Mouse (Mus musculus): ENCODE measurements around the gene Gm28048.
A peak's percentile ranks its signal among the peaks of the same experiment; 100 is the strongest.

The Gm28048 gene

DNA sequence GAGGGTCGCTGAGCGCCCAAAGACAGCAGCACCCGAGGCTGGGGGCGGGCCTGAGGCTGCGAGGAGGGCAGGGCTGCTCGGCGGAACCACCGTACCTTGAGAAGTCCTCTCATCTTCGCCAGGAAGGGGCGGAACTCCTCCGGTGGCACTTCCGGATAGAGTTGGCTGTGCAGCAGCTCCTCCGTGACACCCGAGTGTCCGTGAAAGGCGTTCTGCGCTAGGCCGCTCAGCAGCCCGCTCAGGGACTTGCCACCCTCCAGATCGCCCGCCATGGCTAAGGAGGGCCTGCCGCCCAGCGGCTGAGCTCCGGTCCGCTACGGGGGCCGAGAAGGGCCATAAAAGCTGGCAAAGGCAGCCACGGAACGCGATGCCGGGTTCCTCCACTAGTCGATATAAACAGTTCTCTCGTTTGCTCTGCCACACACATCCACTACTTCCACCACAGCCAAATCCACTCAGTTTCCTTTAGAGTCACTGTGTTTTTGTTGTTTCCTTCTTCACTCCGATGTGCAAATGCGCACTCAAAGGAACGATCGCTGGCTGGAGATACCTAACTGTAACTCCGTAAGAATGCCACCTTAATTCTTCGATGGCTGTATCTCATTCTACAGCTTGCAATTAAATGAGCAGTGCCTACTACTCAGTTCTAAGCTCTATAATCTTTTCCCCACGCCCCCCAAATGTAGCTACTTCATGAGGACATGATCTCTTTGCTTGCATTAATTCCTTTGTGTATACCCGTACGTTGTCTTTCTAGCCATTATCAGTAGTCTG lies at the start of gene Gm28048, which contains the start of gene Commd1:
TSS of gene Gm28048 (minus strand) at position 107 of the 774 bp plus-strand sequence.
TSS of gene Commd1 (minus strand) at position 399 of the 774 bp plus-strand sequence.
- DNase-seq (ENCODE audit: extremely low read depth, low read depth), result peak; percentile 88

GRCm38 (mm10) chr11:23029399-23029798 lies 47.5 kb upstream of the Gm28048 start:
- DNase-seq (ENCODE audit: extremely low read depth, low read depth), result no peak

GRCm38 (mm10) chr11:23028957-23029356 lies 47.1 kb upstream of the Gm28048 start:
- DNase-seq (ENCODE audit: extremely low read depth, low read depth), result no peak

DNA sequence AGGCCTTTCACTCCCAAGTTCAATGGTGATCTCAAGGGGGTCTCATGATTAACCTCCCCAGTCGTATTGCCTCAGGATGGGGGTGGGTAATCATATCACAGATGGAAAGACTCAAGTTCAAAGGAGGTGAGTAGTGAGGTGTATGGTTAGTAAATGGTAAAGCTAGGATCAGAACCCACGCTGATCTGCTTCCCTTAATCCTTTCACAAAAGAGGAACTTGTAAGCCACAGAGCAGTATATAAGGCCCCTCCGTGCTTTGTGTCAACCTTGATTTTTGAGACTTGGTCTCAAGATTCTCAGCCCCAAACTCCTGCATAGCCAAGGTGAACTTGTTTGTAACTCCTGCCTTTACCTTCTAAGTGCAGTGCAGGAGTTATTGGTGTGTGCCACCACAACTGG lies 42.3 kb upstream of the Gm28048 start:
- no peak for DNase-seq (ENCODE audit: extremely low read depth, low read depth)

GRCm38 (mm10) chr11:23023155-23023554 lies 41.3 kb upstream of the Gm28048 start:
- no peak for DNase-seq (ENCODE audit: extremely low read depth, low read depth)

GRCm38 (mm10) chr11:23020841-23021240 lies 39.0 kb upstream of the Gm28048 start:
- no peak for DNase-seq (ENCODE audit: extremely low read depth, low read depth)

- no peak for DNase-seq (ENCODE audit: extremely low read depth, low read depth)
These were observed 38.4 kb upstream of the Gm28048 start for GRCm38 (mm10) chr11:23020116-23020770.

DNA sequence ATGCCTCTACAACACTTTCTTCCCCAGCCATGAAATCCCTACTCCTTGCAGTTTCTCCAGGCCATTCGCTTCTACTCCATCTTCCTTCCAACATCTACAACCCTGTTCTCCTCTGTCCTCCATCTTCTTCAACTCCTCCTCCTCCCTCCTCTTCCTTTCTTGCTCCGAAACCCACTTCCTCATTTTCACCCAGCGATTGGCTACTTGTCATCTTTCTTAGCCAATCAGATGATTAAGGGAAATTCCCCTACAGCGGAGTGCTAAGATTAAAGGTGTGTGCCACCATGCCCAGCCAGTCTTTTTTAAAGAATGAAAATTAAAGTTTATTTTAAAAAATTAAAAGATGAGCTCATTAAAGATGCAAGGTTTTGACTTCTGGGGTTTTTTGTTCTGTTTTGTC lies 36.1 kb upstream of the Gm28048 start:
- DNase-seq (ENCODE audit: extremely low read depth, low read depth), result no peak

DNA sequence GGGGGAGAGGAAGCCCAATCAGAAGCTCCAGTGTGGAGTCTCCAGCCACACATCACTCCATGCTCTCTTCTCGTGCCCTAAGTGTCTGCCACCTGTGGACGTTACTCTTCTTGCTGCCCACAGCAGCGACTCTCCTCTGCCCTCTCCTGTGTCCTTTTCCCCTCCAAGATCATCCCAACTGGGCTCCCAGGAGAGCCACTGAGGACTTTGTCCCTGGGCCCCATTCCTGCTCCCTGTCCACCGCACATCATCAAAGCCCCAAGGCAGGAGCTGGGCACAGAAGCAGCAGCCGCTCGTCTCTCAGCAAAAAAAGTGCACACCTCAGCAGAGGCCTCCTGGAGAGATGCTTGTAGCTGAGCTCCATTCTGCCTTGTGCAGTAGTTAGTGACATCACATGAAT lies 33.1 kb upstream of the Gm28048 start:
- no peak for DNase-seq (ENCODE audit: extremely low read depth, low read depth)

GRCm38 (mm10) chr11:23013580-23014294 lies 31.8 kb upstream of the Gm28048 start:
- no peak for DNase-seq (ENCODE audit: extremely low read depth, low read depth)

DNA sequence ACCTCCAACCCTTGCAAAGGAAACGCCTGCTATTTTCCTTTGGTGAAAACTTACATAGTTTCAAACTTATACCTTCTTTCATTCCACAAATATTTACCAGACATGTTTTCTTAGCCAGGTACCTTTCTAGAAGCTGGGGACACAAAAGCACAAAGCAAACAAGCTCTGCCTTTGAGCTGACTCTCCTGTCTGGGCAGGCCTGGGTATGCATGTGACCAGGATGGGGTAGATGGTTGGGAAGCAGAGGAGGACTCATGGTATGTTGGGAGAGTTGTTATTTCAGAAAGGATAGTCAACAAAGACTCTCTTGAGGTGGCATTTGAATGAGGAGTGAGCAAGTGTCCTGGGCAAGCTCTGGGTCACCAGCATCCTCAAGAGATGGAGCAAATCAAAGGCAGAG lies 31.2 kb upstream of the Gm28048 start:
- no peak for DNase-seq (ENCODE audit: extremely low read depth, low read depth)

GRCm38 (mm10) chr11:23008824-23009200 lies 26.9 kb upstream of the Gm28048 start:
- no peak for DNase-seq (ENCODE audit: extremely low read depth, low read depth)

- peak; percentile 64 for DNase-seq (ENCODE audit: extremely low read depth, low read depth)
These were observed 26.4 kb upstream of the Gm28048 start for GRCm38 (mm10) chr11:23008181-23008823.

DNA sequence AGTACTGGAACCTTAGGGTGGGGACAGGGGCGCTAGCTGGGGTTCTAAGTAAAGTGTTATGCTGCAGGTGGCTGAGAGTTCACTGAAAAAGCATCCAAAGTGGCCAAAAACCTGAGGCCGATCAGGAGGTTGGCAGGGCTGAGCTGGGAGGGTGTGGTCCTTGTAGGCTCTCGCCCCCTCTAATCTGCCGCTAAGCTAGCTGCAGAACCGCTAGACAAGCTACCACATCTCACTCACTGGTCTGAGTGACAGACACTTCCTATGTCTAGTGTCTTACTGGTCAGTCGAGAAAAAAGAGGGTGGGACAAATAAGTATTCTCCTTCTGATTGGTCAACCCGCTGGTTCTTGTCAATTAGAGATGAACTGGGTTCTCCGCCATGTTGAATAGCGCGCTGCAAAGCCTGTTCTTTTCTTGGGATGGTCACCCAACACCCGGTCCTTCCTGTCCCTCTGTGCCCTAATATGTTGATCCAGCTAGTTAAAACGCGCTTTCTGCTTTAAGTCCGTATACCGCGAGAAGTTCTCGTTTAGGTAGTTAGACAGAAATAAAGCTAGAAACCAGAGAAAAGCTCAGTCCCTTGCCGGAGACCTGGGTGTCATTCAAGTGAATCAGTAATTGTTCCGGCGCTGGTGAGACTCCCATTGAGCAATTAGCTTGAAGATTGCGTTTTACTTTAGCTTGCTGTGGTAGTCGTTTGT lies 25.7 kb upstream of the Gm28048 start, which contains the start of gene Fam161a:
TSS of gene Fam161a (plus strand) at position 51 of the 700 bp plus-strand sequence.
- peak; percentile 97 for DNase-seq (ENCODE audit: extremely low read depth, low read depth)

GRCm38 (mm10) chr11:23007166-23007480 lies 25.2 kb upstream of the Gm28048 start:
- DNase-seq (ENCODE audit: extremely low read depth, low read depth), result no peak

GRCm38 (mm10) chr11:23005276-23005675 lies 23.4 kb upstream of the Gm28048 start:
- no peak for DNase-seq (ENCODE audit: extremely low read depth, low read depth)

- DNase-seq (ENCODE audit: extremely low read depth, low read depth), result no peak
These were observed 16.4 kb upstream of the Gm28048 start for GRCm38 (mm10) chr11:22998308-22998707.

DNA sequence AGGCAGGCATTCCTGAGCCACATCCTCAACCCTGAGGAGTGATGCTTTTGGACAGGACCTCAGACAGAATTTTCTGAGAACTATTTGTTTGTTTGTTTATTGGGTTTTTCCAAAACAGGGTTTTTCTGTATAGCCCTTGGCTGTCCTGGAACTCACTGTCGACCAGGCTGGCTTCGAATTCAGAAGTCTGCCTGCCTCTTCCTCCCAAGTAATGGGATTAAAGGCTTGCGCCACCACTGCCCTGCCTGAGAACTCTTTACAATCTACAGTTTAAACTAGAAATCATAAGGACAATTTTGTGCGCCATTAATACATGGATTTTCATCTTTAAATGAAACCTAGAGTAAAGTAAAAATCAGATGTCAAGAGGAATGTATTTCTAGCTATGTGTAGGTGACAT lies 13.6 kb upstream of the Gm28048 start:
- DNase-seq (ENCODE audit: extremely low read depth, low read depth), result no peak

- DNase-seq (ENCODE audit: extremely low read depth, low read depth), result no peak
These were observed 12.4 kb upstream of the Gm28048 start for GRCm38 (mm10) chr11:22994271-22994670.

DNA sequence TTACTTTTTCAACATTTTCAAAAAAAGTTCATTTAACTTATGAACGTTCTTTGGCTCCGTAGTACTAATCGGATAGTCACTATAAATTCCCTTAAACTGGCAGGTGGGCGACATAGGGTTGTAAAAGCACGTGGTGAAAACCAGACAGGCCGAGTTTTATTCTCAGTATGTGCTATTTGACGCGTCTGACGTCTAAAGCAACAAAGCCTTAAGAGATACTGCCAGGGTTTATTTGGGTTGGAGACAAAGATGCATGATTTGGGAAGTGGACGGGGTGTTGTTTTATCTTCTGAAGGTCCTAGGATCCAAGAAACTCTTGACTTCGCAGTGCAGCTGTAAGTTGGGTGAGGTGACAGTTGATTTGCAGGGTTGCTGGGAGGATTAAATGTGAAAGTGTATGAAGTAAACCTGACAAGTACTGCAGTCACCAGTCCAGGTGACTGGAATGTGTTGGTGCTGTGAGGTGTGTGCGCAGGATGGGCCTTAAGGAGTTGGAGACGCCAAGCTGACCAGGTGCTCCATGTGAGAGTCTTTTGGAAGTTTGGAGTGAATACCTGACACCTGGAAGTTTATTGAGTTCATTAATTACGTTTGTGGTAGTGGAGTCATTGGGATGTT lies 9.4 kb upstream of the Gm28048 start:
- DNase-seq (ENCODE audit: extremely low read depth, low read depth), result no peak

All from MEL-GATA-1-ER (cell line).